Mouse (Mus musculus): ENCODE results near the gene Tcf23. TPM values are rescaled to one million over a fixed set of nuclear protein-coding genes. Genes with fewer than 3 reads are reported as not detected.

Tcf23 gene
- polyA plus RNA-seq, 1 experiment, result 0.62 TPM

Other genes with a start within 250 kb of the Tcf23 start
- gene Mapre3, start 154.0 kb upstream of the Tcf23 start, polyA plus RNA-seq (2012; fragmentation: generic; extraction: Trizol), result 58.7 TPM
- gene Tmem214, start 100.7 kb upstream of the Tcf23 start, polyA plus RNA-seq (2012; fragmentation: generic; extraction: Trizol), result 52.8 TPM
- gene Agbl5, start 80.0 kb upstream of the Tcf23 start, polyA plus RNA-seq (2012; fragmentation: generic; extraction: Trizol), result 3.1 TPM
- 262 TPM for gene Ost4, start 60.9 kb upstream of the Tcf23 start, polyA plus RNA-seq (2012; fragmentation: generic; extraction: Trizol)
- 25.8 TPM for gene Emilin1, start 55.3 kb upstream of the Tcf23 start, polyA plus RNA-seq (2012; fragmentation: generic; extraction: Trizol)
- gene Khk, start 47.2 kb upstream of the Tcf23 start, polyA plus RNA-seq (2012; fragmentation: generic; extraction: Trizol), result 16.6 TPM
- gene Cgref1, start 23.1 kb upstream of the Tcf23 start, polyA plus RNA-seq (2012; fragmentation: generic; extraction: Trizol), result 26.2 TPM
- 158 TPM for gene Preb, start 8.3 kb upstream of the Tcf23 start, polyA plus RNA-seq (2012; fragmentation: generic; extraction: Trizol)
- gene Atraid, start 79.7 kb downstream of the Tcf23 start, polyA plus RNA-seq (2012; fragmentation: generic; extraction: Trizol), result 143 TPM
- gene Slc5a6, start 80.3 kb downstream of the Tcf23 start, polyA plus RNA-seq (2012; fragmentation: generic; extraction: Trizol), result 11.1 TPM
- gene Cad, start 86.1 kb downstream of the Tcf23 start, polyA plus RNA-seq (2012; fragmentation: generic; extraction: Trizol), result 31.5 TPM
- gene Dnajc5g, start 137.6 kb downstream of the Tcf23 start, polyA plus RNA-seq (2012; fragmentation: generic; extraction: Trizol), result not detected
- gene Slc30a3, start 139.6 kb downstream of the Tcf23 start, polyA plus RNA-seq (2012; fragmentation: generic; extraction: Trizol), result 0.19 TPM
- gene Trim54, start 148.1 kb downstream of the Tcf23 start, polyA plus RNA-seq (2012; fragmentation: generic; extraction: Trizol), result 110 TPM
- 0.78 TPM for gene Ucn, start 170.2 kb downstream of the Tcf23 start, polyA plus RNA-seq (2012; fragmentation: generic; extraction: Trizol)
- 35.8 TPM for gene Mpv17, start 185.6 kb downstream of the Tcf23 start, polyA plus RNA-seq (2012; fragmentation: generic; extraction: Trizol)
- gene Gm29609, start 211.2 kb downstream of the Tcf23 start, polyA plus RNA-seq (2012; fragmentation: generic; extraction: Trizol), result 2.6 TPM
- gene Gtf3c2, start 211.5 kb downstream of the Tcf23 start, polyA plus RNA-seq (2012; fragmentation: generic; extraction: Trizol), result 24.9 TPM
- gene Snx17, start 224.6 kb downstream of the Tcf23 start, polyA plus RNA-seq (2012; fragmentation: generic; extraction: Trizol), result 138 TPM
- gene Eif2b4, start 224.8 kb downstream of the Tcf23 start, polyA plus RNA-seq (2012; fragmentation: generic; extraction: Trizol), result 60.2 TPM
- 25.6 TPM for gene Zfp513, start 233.6 kb downstream of the Tcf23 start, polyA plus RNA-seq (2012; fragmentation: generic; extraction: Trizol)

Data from myocyte (in vitro differentiated cells).